Mouse (Mus musculus) stomach, postnatal 0 days (tissue): ENCODE results near the gene Tpm1.

Experiments
- CTCF ChIP-seq: IDR thresholded peaks from 2 replicates; pipeline ENCODE4 v1.5.1; 2016; ENCODE audit warnings: antibody characterized with exemption, low read depth, mild to moderate bottlenecking, moderate library complexity
- EP300 ChIP-seq: optimal IDR thresholded peaks from 2 replicates; pipeline ENCODE3; 2016; ENCODE audit warnings: antibody characterized with exemption

GRCm38 (mm10) chr9:66990046-66990445 lies 59.2 kb downstream of the Tpm1 start:
- TF ChIP-seq EP300, result no peak
- TF ChIP-seq CTCF, result no peak
